Mouse (Mus musculus): ENCODE results near the gene Cdc42se1.

GRCm38 (mm10) chr3:95239022-95239421 is 10.5 kb downstream of the Cdc42se1 start:
- TF ChIP-seq GATA1 (IDR thresholded peaks at IDR 0.05; ENCODE audit: borderline replicate concordance, low read length): no peak
- no peak for TF ChIP-seq CTCF (IDR thresholded peaks at IDR 0.05; ENCODE audit: low read depth, low read length)
- TF ChIP-seq TAL1 (conservative IDR thresholded peaks at IDR 0.05; ENCODE audit: low read depth, low read length): no peak
- no peak for TF ChIP-seq POLR2AphosphoS5 (IDR thresholded peaks at IDR 0.05; ENCODE audit: insufficient replicate concordance, low read depth, low read length)

Data from G1E (cell line).